Mouse (Mus musculus) frontal cortex, postnatal 14 days (tissue): ENCODE results near the gene Tbc1d24.

Source experiments
- DNase-seq, 2 experiments: peaks; one replicate each; pipeline ENCODE4 v3.0.0; 2022; ENCODE audit warnings: low spot score in 2 of 2

The Tbc1d24 gene

DNA sequence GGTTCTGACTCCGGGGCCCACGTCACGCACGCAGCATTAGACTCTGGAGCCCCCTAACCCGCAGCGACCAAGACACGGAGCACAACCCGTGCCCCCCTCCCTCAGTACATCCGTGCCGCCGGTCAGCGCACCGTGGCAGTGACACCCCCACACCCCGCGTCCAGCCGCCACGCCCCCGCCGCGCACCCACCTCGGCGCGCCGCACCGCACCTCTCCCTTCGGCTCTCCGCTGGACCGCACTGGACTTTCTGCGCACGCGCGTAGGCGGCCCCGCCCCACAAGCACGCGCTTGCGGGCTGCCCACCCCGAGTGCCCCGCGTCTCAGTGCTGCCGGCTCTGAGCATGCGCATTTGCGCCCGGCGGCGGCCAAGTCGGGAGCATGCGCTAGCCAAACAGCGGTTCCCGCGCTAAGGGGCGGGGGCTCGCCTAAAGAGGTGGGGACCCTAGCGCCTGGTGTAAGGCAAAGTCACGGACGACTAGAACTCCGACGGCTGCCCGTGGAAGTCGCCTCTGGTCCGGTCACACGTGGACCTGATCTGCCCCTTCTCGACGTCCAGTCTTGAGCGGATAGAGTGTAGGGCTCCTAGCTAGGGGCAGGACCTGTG lies at the start of gene Tbc1d24:
Tbc1d24 (minus strand) TSS at position 279 of the 605 bp plus-strand sequence.
- peak; percentile 88 to 92 for DNase-seq

DNA sequence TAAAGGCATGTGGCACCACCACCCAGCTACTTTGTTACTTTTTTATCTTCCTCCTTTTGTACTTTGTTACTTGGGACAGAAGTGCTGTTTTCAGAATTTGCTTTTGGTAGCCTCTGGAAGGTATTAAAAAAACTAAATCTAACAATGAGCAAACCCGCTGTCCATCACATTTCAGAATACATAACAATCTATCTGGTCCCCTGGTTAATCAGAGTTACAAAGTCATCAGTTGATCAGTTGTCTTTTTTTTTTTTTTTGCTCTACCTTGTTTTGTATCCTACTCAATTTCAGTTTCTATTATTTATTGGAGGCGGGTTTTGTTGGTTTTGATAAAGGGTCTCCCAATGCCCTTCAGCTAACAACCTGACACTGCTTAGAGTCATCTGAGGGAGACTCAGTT lies 47.0 kb upstream of the Tbc1d24 start:
- no peak for DNase-seq

DNA sequence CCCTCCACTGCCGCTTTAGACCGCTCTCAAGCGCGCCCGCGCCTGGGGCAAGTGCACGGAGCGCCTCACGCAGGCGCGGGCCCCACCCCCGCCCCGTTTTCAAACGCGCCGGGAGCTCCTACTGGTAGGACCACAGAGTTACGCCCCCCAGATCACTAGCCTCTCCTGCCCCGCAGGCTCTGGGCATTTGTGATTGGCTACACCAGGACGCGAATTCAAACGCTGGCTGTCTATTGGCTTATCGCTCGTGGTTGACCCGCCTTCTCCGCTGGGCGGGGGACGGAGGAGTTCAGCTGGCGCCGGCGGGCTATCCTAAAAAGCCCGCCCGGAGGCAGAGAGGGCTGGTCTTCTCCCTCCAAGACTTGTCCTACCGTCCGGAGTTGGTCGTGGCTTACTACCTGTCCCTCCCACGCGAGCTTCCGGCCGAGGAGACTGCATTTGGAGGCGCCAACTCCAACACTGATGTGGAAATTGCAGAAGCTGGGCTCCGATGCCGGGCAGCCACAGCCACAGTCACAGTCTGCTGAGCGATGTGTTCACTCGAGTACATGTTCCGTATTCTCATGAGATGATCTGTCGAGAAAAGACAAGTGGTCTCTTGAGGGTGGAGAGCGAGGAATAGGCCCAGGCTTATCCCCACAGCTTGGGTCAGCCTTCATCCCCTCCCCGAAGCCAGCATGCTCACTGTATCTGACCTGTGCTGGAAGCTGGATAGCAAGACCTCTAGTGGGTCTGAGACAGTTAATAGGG lies 46.1 kb upstream of the Tbc1d24 start, which contains the start of gene Ccnf:
Ccnf (minus strand) TSS at position 165 of the 750 bp plus-strand sequence.
- DNase-seq: peak; percentile 95

DNA sequence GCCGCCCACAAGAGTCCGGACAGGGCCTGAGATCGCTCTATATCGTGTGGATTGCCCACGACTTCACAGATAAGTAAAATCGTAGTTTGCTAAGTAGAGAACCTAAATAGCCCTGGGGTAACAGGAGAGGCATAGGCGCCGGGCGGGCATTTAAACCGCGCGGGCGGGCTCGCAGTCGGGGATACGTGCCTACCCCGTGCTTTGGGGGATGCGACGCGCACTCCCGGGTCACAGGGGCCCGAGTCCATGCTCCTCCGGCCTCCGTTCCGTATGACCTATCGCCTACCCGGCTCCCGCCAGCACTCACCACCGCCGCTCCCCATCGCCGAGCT lies 45.6 kb upstream of the Tbc1d24 start:
- no peak for DNase-seq

DNA sequence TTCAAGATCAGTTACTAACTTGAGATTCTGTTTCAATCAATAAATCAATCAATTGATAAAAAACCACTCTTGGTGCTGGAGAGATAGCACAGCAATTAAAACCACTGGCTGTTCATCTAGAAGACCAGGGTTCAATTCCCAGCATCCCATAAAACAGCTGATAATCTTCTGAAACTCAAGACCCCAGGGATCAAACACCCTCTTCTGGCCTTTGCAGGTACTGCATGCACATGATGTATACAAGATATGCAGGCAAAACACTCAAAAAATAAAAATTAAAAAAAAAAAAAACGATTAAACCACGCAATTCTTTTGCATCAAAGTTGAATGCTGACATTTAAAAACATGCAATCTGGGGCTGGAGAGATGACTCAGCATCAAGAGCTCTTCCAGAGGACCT lies 43.3 kb upstream of the Tbc1d24 start:
- DNase-seq: no peak

DNA sequence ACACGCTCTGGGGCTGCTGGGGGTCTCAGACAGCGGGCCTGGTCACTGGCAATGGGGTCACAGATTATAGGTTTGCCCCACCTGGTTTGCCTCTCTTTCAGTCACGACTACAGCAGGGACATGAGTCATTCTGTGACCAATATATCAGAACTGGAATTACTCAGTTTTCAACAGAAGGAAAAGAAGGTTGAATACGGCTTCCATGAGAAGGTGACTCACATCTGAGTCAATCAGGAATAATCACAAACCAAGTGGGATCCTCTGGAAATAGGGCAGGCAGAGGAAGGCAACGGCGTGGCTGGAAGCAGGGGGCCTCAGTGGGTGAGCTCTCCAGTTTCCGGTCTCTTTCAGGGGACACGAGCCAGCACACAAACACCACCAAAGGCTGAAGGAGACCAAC lies 38.7 kb upstream of the Tbc1d24 start:
- DNase-seq: no peak

DNA sequence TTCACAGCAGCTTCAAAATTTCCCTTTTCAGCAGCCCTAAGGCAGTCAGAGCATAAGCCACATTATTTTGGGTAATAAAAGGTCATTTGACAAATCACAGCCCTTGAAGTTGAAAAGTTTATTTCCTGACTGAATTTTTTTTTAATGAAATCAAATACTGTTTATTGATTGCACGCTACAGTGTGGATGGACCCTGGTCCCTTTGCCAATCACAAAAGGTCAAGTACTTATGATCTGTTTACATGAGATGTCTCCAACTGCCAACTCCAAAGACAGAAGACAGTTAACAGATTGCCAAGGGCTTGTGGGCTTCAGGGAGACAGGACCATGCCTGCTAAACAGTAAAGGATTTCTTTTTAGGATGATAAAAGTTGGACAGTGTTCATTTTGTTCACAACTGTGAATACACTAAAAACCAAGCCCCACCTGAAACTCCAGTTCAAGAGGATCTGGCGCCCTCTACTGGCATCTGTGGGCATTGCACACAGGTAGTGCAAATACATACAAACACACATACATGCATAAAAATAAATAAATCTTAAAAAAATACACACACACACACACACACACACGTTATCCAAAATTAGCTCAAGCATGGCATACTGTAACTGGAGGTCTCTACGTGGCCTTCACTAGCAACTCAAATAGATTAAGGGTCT lies 38.1 kb upstream of the Tbc1d24 start:
- DNase-seq: no peak

DNA sequence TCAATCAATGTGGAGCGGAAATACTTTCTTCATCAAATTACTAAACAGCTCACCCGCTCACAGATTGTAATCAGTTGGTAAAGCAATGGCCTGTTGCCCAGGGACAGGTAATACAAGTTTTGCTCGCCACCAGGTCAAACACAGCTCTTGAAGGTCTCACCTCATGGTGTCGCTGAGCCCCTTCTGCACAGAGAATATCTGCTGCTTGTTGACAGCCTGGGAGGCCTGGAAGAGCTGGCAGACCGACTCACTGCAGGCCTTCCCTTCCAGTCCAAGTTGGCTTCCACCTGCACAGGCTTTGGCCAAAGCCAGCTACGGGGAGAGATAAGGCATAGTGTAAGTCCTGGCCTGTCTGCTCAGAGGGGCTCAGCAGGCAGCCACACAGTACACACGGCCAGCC lies 31.6 kb upstream of the Tbc1d24 start:
- DNase-seq: no peak

DNA sequence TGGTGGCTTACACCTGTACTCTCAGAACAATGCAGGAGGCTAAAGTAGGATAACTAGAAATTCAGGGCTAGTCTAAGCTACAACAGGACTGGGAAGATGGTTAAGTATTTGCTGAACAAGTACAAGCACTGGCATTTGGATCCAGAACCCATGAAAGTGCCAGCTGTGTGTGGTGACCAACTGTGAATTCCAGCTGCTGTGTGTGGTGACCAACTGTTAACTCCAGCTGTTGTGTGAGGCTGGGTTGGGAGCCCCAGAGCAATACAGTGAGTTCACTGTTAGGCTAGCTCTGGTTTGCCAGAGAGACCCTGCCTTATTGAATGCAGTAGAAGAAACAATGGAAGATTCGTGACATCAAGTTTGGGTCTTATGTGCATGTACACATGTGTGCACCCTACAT lies 31.1 kb upstream of the Tbc1d24 start:
- DNase-seq: no peak

DNA sequence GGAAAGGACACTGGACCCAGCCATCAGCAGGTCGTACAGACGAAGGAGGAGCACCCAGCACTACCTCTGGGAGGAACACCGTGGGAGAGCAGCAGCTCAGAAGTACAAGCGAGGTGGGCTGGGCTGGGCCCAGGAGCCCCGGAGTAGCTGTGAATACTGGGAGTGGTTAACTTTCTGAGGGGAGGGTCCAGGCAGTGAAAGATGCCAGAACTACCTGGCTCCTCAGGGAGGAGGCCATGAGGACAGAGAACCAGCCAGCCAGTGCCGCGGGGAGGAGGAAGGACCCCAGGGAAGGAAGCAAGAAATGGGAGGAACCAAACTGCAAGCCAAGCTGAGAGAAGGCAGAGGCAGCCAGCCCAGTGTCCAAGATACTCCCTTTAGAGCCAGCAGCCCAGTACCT lies 22.6 kb upstream of the Tbc1d24 start:
- DNase-seq: no peak

DNA sequence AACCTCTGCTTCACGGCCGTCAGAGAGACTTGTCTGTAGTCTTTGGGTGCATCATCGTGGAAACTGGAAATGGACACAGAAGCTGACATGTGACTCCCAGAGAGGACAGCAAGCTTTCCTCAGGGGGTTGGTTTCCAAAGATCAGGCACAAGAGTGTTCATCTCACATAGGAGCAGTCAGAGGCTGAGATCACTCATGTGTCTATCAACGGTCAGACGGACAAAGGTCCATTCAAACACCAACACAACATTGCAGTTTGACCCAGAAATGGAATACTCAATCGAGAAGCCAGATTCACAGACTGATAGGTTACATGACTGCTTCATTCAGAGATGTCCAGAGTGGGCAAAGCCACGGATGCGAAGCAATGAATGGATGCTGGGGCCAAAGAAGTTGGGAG lies 21.4 kb upstream of the Tbc1d24 start:
- DNase-seq: no peak

DNA sequence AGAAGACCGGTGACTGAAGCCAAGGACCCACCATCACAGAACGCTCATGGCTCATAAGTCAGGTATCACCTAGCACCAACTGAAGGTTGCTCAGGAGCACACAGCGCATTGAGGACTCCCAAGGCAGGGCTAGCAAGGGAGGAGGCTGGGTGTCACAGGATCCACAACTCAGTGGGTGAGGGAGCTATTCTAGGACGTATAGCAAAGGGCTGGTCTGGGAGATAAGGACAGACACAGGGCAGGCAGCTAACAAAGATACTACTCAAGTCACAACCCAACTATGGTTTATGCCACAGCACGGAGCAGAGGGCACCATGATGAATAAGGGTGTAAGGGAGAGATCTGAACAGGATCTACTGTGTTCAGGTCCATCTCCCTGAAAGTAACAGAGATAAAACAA lies 20.5 kb upstream of the Tbc1d24 start:
- no peak for DNase-seq

DNA sequence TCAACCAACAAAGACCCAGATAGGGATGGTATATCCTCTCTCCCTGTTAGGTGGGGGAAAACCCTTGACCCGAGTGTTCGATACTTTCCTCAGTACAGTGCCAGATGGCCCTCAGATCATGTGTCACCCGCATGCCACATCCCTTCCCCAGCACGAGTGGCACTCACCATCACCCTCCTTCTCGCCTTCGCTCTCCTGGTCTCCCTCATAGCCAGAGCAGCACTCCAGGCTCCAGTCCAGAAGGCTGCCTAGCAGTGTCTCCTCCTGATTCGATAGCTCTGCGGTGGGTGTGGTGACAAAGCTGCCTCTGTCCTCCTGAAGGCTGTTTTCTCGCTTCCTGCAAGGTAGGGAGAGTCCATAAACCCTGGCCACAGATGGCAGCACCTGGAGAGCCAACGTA lies 19.4 kb upstream of the Tbc1d24 start:
- no peak for DNase-seq

DNA sequence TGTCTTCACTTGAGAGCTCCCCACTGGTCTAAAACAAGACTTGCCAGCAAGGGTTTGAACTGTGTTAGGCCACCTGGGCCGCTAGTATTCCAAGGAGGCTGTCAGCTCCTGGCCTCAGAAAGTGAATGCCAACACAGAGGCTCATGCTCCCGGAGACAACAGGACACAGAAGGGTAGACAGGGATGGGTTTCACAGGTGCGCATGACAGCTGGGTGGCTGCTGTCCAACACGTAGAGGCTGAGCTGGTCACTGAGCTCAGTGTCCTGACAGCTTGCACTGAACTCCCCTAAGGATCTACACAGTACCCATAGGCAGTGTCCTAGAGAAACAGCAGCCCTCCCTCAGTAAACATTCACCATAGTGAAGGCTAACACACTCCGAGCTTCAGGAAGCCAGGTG lies 18.2 kb upstream of the Tbc1d24 start:
- no peak for DNase-seq

DNA sequence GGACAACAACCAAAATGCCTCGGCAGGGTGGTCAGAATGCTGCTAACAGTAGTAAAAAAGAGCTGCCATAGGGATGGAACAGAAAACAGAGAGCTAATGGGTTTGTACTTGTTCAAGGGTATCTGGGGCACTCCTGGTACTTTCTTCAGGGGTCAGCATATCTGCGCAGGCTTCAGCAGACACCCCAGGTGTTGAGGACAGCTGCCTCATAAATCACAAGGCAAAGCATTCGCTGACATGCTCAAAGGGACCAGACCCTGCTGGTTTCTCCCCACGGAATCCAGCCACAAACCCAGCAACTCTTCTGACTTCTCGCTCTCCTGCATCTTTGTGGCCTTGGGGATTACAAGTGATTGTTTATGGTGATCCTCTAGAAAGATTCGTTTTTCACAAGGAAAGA lies 17.3 kb upstream of the Tbc1d24 start:
- no peak for DNase-seq

DNA sequence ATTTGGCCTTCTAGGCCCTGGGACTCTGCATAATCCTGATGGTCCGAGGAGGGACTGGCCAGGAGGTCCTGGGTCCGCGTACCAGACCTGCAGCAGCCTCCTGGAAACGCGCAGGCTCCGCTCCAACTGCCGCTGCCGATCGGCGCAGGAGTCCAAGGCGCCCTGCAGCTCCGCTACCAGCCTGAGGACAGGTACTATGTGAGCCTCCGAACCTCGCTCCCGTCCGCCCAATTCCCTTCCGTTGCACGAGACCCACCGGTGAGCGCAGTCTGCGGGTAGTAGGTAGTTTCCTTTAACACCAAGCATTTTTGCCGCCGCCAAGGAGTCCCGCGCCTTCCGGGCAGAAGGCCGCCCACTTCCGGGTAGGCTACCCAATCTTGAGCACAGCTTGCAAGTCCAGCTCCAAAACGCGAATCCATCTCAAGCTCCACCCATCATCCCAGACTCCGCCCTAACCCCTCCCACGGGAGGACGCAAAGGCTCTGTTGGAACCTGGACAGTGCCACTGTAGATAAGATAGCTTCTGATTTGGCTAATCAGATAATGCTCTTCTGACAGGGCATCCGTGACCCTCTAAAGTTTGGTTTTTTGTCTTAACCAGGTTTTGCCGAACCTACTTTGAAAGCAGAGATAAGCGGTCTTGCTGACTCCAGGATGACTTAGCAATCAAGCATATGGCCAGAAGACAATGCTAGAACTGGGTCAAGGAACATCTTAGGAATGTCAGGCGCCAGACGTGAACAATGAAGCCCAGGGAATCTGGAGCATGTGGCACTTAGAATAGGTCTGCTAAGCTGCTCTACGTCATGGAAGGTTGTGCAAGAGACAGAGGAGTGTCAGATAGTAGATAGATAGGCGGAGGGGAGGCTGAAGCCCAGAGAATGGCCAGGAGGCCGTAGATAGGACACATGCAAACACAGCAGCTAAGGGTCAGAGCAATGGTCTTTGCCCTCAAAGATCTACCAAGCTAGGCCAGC lies 15.4 kb upstream of the Tbc1d24 start, which contains the start of gene Tedc2:
Tedc2 (minus strand) TSS at position 417 of the 977 bp plus-strand sequence.
- DNase-seq: peak; percentile 86 to 89

DNA sequence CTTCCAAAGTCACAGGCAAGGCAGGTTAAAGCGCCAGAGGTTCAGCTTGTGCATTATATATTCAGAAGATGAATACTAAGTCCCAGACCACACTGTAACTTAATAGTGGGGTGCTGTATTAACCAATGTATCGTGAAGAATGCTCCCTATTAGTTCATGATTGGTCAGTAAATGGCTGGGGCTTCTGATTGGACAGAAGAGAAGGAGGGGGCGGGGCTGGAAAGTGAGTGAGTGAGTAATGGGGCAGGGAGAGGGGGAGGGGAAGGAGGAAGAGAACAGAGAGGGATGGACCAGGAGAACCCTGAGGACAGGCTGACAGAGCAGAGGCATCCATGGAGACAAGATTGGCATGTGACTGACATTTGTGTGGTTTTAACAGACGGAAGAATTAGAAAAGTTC lies 11.5 kb upstream of the Tbc1d24 start:
- DNase-seq: no peak

DNA sequence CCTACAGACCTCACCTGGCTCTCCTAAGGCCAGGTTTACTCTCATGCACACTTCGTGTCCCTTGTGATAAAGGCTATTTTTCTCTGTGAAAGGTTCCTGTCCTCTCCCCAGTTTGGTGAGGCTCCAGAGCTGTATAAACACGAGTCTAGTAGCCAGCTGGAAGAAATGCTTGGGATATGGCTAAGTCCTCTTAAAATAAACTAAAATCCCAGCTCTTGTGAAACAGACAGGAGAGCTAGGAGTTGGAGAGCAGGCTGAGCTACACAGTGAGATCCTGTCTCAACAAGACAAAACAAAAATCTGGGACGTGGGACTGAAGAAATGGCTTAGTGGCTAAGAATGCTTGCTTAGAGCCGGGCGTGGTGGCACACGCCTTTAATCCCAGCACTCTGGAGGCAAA lies 7.8 kb upstream of the Tbc1d24 start:
- no peak for DNase-seq

DNA sequence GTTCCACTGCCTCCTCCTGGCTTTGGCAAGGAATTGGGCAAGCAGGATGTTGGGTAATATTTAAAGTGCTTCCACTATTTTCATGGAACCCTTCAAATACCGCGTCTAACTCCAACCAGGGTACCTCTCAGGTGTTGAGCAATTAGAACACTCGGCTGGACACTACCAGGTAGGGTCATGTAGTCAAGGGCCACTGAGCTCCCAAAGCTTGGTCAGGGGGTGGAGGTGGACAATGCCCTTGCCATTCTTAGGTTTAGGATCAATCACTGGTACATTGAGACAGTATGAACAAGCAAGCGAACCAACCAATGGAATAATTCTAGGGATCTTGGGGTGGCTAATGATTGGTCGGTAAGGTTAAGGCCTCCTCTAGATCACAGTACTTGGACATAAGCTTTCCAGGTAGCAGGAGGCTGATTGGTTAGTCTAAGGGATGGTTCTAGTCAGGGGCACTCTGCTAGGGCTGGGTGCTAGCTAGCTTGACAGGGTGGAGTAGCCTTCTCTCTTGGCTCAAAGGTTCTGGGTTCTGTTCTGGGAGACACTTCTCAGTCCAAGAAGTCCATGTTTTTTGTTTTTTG lies 7.2 kb upstream of the Tbc1d24 start:
- DNase-seq: no peak

DNA sequence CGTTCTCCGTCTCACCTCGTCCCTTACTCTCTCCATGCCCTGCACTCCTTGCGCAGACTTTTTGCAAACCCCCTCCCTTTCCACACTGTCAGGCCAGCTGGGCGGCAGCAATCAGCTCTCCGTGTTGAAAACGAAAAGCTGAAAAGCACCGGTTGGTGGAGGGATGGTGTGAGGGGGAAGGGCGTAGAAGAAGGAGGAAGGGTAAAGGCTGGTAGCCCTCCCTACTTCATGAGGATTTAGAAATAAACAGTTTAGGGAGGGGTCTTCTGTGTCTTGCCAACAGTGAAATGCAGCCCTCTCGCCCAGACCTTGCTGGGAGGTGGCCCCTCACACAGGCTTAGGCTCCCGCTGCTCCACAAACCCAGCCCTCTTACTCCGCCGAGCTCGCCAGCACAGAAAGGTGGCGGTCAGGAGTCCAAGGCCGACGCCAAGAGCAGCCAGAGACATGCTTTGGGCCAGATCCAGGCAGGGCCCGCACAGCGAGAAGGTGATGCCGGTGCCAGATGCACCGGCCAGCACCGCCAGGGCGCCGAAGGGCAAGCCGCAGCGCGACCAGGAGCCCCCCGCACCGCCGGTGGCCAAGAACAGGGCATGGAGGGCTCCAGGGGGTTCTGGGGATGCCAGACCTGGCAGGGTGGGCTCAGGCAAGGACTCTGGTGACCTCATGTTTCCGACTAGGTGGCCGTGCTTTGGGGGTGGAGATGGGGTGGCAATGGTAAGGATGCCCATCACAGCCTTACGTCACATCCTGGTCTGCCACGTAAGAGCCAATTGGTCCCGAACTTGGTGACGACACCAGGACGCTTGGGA lies 6.5 kb upstream of the Tbc1d24 start:
- peak; percentile 79 to 84 for DNase-seq

DNA sequence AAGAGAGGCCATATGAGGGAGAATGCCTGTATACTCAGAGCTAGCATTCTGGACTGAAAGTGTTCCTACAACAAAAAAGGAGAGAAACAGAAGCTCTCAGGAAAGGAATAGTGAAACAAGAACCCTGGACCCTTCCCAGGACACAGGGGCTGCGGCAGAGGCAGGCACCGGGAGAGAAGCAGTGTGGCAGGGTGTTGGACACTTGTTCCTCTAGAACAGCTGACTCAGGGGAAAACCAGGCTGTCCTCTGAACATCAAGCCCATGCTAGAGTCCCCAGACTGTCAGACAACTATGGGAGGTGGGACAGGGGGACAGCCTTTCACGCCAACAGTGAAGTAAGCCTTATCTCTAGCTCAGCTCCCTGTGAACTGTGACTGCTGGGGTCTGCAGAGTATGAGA lies 5.2 kb upstream of the Tbc1d24 start:
- no peak for DNase-seq
